Mouse (Mus musculus) MEL (cell line): ENCODE data around the gene Phf5a. TPM values are rescaled to one million over a fixed set of nuclear protein-coding genes. Genes with fewer than 3 reads are reported as not detected.

Experiments used
- DNase-seq: peaks from one replicate; pipeline ENCODE4 v3.0.0; 2011; ENCODE audit warnings: low read depth, low spot score
- H3K27ac ChIP-seq: 2 replicates; pipeline ENCODE4 v1.5.1; 2012; ENCODE audit warnings: low read depth, mild to moderate bottlenecking, control low read depth, low read length, moderate library complexity; ENCODE audit not compliant: control insufficient read depth
- H3K27me3 ChIP-seq, 2 experiments: fragments of 150-350 bp in 1 of 2; sonication (generic) in 1 of 2; 2 replicates each; pipeline ENCODE4 v1.6.1; 2012; ENCODE audit warnings: low read length in 2 of 2, mild to moderate bottlenecking in 2 of 2, improper control_type of control experiment in 1 of 2, moderate library complexity in 1 of 2; ENCODE audit not compliant: insufficient read depth in 2 of 2, control insufficient read depth in 1 of 2
- H3K36me3 ChIP-seq, 2 experiments: 2 replicates each; pipeline ENCODE4 v1.6.1; 2012 to 2014; ENCODE audit warnings: low read length in 2 of 2, improper control_type of control experiment in 1 of 2, inconsistent platforms in 1 of 2, mild to moderate bottlenecking in 1 of 2; ENCODE audit not compliant: insufficient read depth in 2 of 2, control insufficient read depth in 1 of 2
- H3K4me1 ChIP-seq, 2 experiments: fragments of 150-350 bp in 1 of 2; sonication (generic) in 1 of 2; 2 replicates each; pipeline ENCODE4 v1.6.1; 2012; ENCODE audit warnings: low read length in 2 of 2, improper control_type of control experiment in 1 of 2, mild to moderate bottlenecking in 1 of 2; ENCODE audit not compliant: insufficient read depth in 2 of 2, control insufficient read depth in 1 of 2
- H3K4me3 ChIP-seq, 2 experiments: fragments of 150-350 bp in 1 of 2; sonication (generic) in 1 of 2; 2 replicates each; pipeline ENCODE4 v1.5.1; 2012; ENCODE audit warnings: low read depth in 2 of 2, low read length in 2 of 2, mild to moderate bottlenecking in 2 of 2, moderate library complexity in 2 of 2, control low read depth in 1 of 2, improper control_type of control experiment in 1 of 2; ENCODE audit not compliant: control insufficient read depth in 1 of 2, insufficient read depth in 1 of 2
- H3K79me2 ChIP-seq: 2 replicates; pipeline ENCODE4 v1.6.1; 2012; ENCODE audit warnings: mild to moderate bottlenecking, low read length, moderate library complexity; ENCODE audit not compliant: control insufficient read depth, poor library complexity, insufficient read depth
- H3K9ac ChIP-seq: 2 replicates; pipeline ENCODE4 v1.6.1; 2012; ENCODE audit warnings: low read depth, mild to moderate bottlenecking, control low read depth, low read length, moderate library complexity; ENCODE audit not compliant: control insufficient read depth, poor library complexity, severe bottlenecking
- H3K9me3 ChIP-seq: fragments of 150-350 bp; sonication (generic); replicated peaks from 2 replicates; pipeline ENCODE4 v1.6.1; 2012; ENCODE audit warnings: mild to moderate bottlenecking, low read length, improper control_type of control experiment, moderate library complexity; ENCODE audit not compliant: insufficient read depth
- CHD1 ChIP-seq: IDR thresholded peaks from 2 replicates; pipeline ENCODE4 v1.6.1; 2012; ENCODE audit warnings: low read depth, mild to moderate bottlenecking, inconsistent platforms, low read length, improper control_type of control experiment
- E2F4 ChIP-seq: IDR thresholded peaks from 2 replicates; pipeline ENCODE4 v1.6.1; 2011; ENCODE audit warnings: low read depth, low read length, improper control_type of control experiment, borderline replicate concordance
- EP300 ChIP-seq, 2 experiments: IDR thresholded peaks; 2 replicates each; pipeline ENCODE4 v1.6.1; 2011; ENCODE audit warnings: improper control_type of control experiment in 2 of 2, low read length in 2 of 2, low read depth in 1 of 2, mild to moderate bottlenecking in 1 of 2
- ETS1 ChIP-seq: IDR thresholded peaks from 2 replicates; pipeline ENCODE4 v1.6.1; 2012; ENCODE audit warnings: low read depth, mild to moderate bottlenecking, inconsistent platforms, low read length, improper control_type of control experiment, moderate library complexity
- GATA1 ChIP-seq: IDR thresholded peaks from 2 replicates; pipeline ENCODE4 v1.6.1; 2011; ENCODE audit warnings: low read depth, low read length, improper control_type of control experiment
- HCFC1 ChIP-seq: IDR thresholded peaks from 2 replicates; pipeline ENCODE4 v1.6.1; 2012; ENCODE audit warnings: low read depth, mild to moderate bottlenecking, inconsistent platforms, low read length, improper control_type of control experiment, moderate library complexity
- KAT2A ChIP-seq: conservative IDR thresholded peaks from 2 replicates; pipeline ENCODE4 v1.6.1; 2012; ENCODE audit warnings: low read depth, low read length, improper control_type of control experiment, inconsistent platforms
- MAZ ChIP-seq: IDR thresholded peaks from 2 replicates; pipeline ENCODE4 v1.6.1; 2012; ENCODE audit warnings: low read depth, mild to moderate bottlenecking, inconsistent platforms, low read length, improper control_type of control experiment
- MXI1 ChIP-seq: IDR thresholded peaks from 2 replicates; pipeline ENCODE4 v1.6.1; 2011; ENCODE audit warnings: mild to moderate bottlenecking, low read depth, low read length, improper control_type of control experiment
- MYC ChIP-seq: IDR thresholded peaks from 2 replicates; pipeline ENCODE4 v1.6.1; 2011; ENCODE audit warnings: low read depth, mild to moderate bottlenecking, low read length, improper control_type of control experiment, moderate library complexity
- NELFE ChIP-seq: IDR thresholded peaks from 2 replicates; pipeline ENCODE4 v1.6.1; 2011; ENCODE audit warnings: low read depth, low read length, improper control_type of control experiment
- NRF1 ChIP-seq: IDR thresholded peaks from 2 replicates; pipeline ENCODE4 v1.6.1; 2014; ENCODE audit warnings: low read depth, mild to moderate bottlenecking, inconsistent platforms, low read length, improper control_type of control experiment, moderate library complexity; ENCODE audit not compliant: poor library complexity, insufficient read depth, severe bottlenecking
- POLR2AphosphoS2 ChIP-seq: IDR thresholded peaks from 2 replicates; pipeline ENCODE4 v1.6.1; 2011; ENCODE audit warnings: low read length, improper control_type of control experiment
- RCOR1 ChIP-seq: IDR thresholded peaks from 2 replicates; pipeline ENCODE4 v1.6.1; 2012; ENCODE audit warnings: low read depth, mild to moderate bottlenecking, inconsistent platforms, low read length, improper control_type of control experiment
- SIN3A ChIP-seq: IDR thresholded peaks from 2 replicates; pipeline ENCODE4 v1.6.1; 2012; ENCODE audit warnings: low read length, improper control_type of control experiment, inconsistent platforms
- SMC3 ChIP-seq: IDR thresholded peaks from 2 replicates; pipeline ENCODE4 v1.6.1; 2011; ENCODE audit warnings: low read depth, low read length, improper control_type of control experiment
- TAL1 ChIP-seq: IDR thresholded peaks from 2 replicates; pipeline ENCODE4 v1.6.1; 2012; ENCODE audit warnings: mild to moderate bottlenecking, inconsistent platforms, low read length, moderate library complexity, mixed read lengths
- TBP ChIP-seq: IDR thresholded peaks from 2 replicates; pipeline ENCODE4 v1.8.0; 2011; ENCODE audit warnings: low read depth, low read length, improper control_type of control experiment
- TCF12 ChIP-seq: IDR thresholded peaks from 2 replicates; pipeline ENCODE4 v1.6.1; 2014; ENCODE audit warnings: low read depth, mild to moderate bottlenecking, inconsistent platforms, low read length, improper control_type of control experiment, moderate library complexity
- USF1 ChIP-seq: IDR thresholded peaks from 2 replicates; pipeline ENCODE4 v1.6.1; 2014; ENCODE audit warnings: low read depth, mild to moderate bottlenecking, inconsistent platforms, low read length, improper control_type of control experiment, moderate library complexity
- ZKSCAN1 ChIP-seq: IDR thresholded peaks from 2 replicates; pipeline ENCODE4 v1.6.1; 2012; ENCODE audit warnings: low read depth, mild to moderate bottlenecking, inconsistent platforms, low read length, improper control_type of control experiment, moderate library complexity
- ZMIZ1 ChIP-seq: IDR thresholded peaks from 2 replicates; pipeline ENCODE4 v1.6.1; 2012; ENCODE audit warnings: low read depth, mild to moderate bottlenecking, inconsistent platforms, low read length, improper control_type of control experiment, moderate library complexity
- ZNF384 ChIP-seq: IDR thresholded peaks from 2 replicates; pipeline ENCODE4 v1.6.1; 2012; ENCODE audit warnings: low read depth, mild to moderate bottlenecking, inconsistent platforms, low read length, improper control_type of control experiment
- polyA plus RNA-seq, 2 experiments: library from polyadenylated mRNA; stranded (reverse) in 1 of 2; unstranded in 1 of 2; fragments of >175 nt in 1 of 2; fragments of >200 nt in 1 of 2; gene quantifications; 2 replicates each; pipeline versions ENCODE4 v1.2.1 to v1.2.4; 2012; ENCODE audit warnings: low replicate concordance in 2 of 2, low read depth in 1 of 2; ENCODE audit not compliant: insufficient read length in 2 of 2, insufficient read depth in 1 of 2, missing spikeins in 1 of 2
- total RNA-seq: library from RNA; depleted of rRNA; stranded (reverse); fragments of 300-350 nt; gene quantifications from 2 replicates; pipeline ENCODE4 v1.2.3, GENCODE M21; 2012

Gene Phf5a
- total and polyA plus RNA-seq, 3 experiments, result 128 to 164 TPM; not detected in 1

- Histone ChIP-seq H3K27me3 (no peaks in the 10 kb centered on the region), H3K36me3 (peaks cover 14 to 28% of the 10 kb centered on the region in 2 experiments), H3K79me2 (peaks cover 7% of the 10 kb centered on the region), H3K9me3 (no peaks in the 10 kb centered on the region), H3K4me1 (peaks cover 18 to 19% of the 10 kb centered on the region in 2 experiments), H3K9ac (peak overlapping the region; percentile 8), H3K27ac (peak overlapping the region; percentile 70), H3K4me3 (peak overlapping the region in 1 of 2 experiments; percentile 8; a peak in 1 of 4 replicates)
- peak; percentile 91 for DNase-seq
- TF ChIP-seq E2F4 (no peak), ZMIZ1 (0 out of 2 replicates have a peak, but pooled peaks have one; percentile 36), SIN3A (peak; percentile 70), EP300 (IDR thresholded peaks at IDR 0.05; ENCODE audit: low read depth in 1 of 2, low read length in 2 of 2) (peak; percentile 75 to 81), ZNF384 (peak; percentile 24; the same call in 1 of the 2 replicates), ZKSCAN1 (no peak), ETS1 (peak; percentile 74), SMC3 (no peak), CHD1 (0 out of 2 replicates have a peak, but pooled peaks have one; percentile 38), RCOR1 (peak; percentile 35), NELFE (no peak), GATA1 (peak; percentile 70), TAL1 (peak; percentile 33), USF1 (peak; percentile 41; the same call in 1 of the 2 replicates), TBP (0 out of 2 replicates have a peak, but pooled peaks have one; percentile 42), MXI1 (peak; percentile 85), POLR2AphosphoS2 (peak; percentile 69; the same call in 1 of the 2 replicates), MAZ (no peak), HCFC1 (0 out of 2 replicates have a peak, but pooled peaks have one; percentile 51), NRF1 (0 out of 2 replicates have a peak, but pooled peaks have one; percentile 21), MYC (peak; percentile 57; the same call in 1 of the 2 replicates), TCF12 (peak; percentile 94), KAT2A (no peak)
Observed at GRCm38 (mm10) chr15:81864238-81864637, 7.5 kb downstream of the Phf5a start.
